Comparison of ENCODE assay signal across 11 mouse cellular contexts in the genomic region with DNA sequence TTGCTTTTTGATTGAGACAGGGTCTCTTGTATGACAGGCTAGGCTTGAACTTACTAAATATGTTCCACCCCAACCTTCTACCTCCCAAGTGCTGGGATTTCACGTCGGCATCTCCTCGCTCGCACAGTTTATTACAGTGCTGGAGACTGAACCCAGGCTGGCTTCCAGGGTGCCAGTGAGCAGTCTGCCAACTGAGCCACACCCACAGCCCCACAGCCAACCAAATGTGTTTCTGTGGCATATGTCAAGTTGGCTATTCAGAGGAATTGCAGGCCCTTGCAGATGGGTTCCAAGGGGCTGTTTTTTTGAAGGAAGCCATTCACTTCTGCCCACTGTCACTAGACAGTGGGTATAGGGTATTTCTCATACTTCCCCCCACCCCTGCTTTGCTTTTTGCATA. TPM values are rescaled to one million over a fixed set of nuclear protein-coding genes. Genes with fewer than 3 reads are reported as not detected.
DNase-seq lines count a peak whose midpoint lies in the region; ATAC-seq and TF ChIP-seq lines count a peak whose summit lies in the region.
"Had no signal": no experiment of that assay in that cellular context is flagged by ENCODE, and none has a peak within 500 bp of the region (broad histone marks: within the 10 kb centered on the region; RNA-seq: fewer than 3 reads in every experiment).

No protein-coding gene starts in this region.

- H3K4me2 ChIP-seq in midbrain, embryonic 14.5 days (ENCODE audit: low read length): no peak overlapping the region
- H3K4me2 ChIP-seq: embryonic facial prominence, embryonic 12.5 days; liver, embryonic 13.5 days had no signal

- 95% methylated on average over 4 of the region's 4 CpGs for WGBS in heart, embryonic 10.5 days
- 93% methylated on average over 4 of the region's 4 CpGs for whole genome bisulfite sequencing in midbrain, embryonic 14.5 days

- peak; percentile 67 to 74 for DNase-seq in heart, adult 18-20 months
- DNase-seq in heart, embryonic 10.5 days (ENCODE audit: low spot score): no peak
- peak; percentile 33 for DNase-seq in CD4-positive helper T cell, adult 2 months (ENCODE audit: low read depth, low spot score)
- peak; percentile 76 for DNase-seq in brain, embryonic 14.5 days (ENCODE audit: low read depth)
- DNase-seq in heart, postnatal 14 days: peak; percentile 33 to 51
- no peak for DNase-seq in midbrain, embryonic 14.5 days
- DNase-seq in ovary, adult 18-20 months (ENCODE audit: low spot score): no peak
- DNase-seq in embryo, embryonic 10.5 days (ENCODE audit: low spot score): no peak
- DNase-seq: kidney, adult 8-10 months; liver, embryonic 13.5 days had no signal

- H3K9me3 ChIP-seq in heart, embryonic 10.5 days: no peaks in the 10 kb centered on the region
- H3K9me3 ChIP-seq in midbrain, embryonic 14.5 days (ENCODE audit: control insufficient read depth, low read length): no peaks in the 10 kb centered on the region
- H3K9me3 ChIP-seq: embryonic facial prominence, embryonic 12.5 days; liver, embryonic 13.5 days had no signal

- no peak for ATAC-seq in midbrain, embryonic 14.5 days (ENCODE audit: low FRiP score, low TSS enrichment)

- intact Hi-C loops in heart, postnatal 14 days (cut with DNase I): no loop called here

- H3K27me3 ChIP-seq in heart, embryonic 10.5 days (ENCODE audit: insufficient read depth, poor library complexity, severe bottlenecking): no peaks in the 10 kb centered on the region
- H3K27me3 ChIP-seq in midbrain, embryonic 14.5 days (ENCODE audit: control insufficient read depth, insufficient read depth, low read length): no peaks in the 10 kb centered on the region
- H3K27me3 ChIP-seq: embryonic facial prominence, embryonic 12.5 days; liver, embryonic 13.5 days had no signal

- no peak overlapping the region for H3K27ac ChIP-seq in heart, embryonic 10.5 days
- no peak overlapping the region for H3K27ac ChIP-seq in midbrain, embryonic 14.5 days (replicated peaks; ENCODE audit: low read depth, low read length)
- H3K27ac ChIP-seq: embryonic facial prominence, embryonic 12.5 days; liver, embryonic 13.5 days had no signal

- TF ChIP-seq CTCF in brain, embryonic 14.5 days (IDR thresholded peaks at IDR 0.05; ENCODE audit: borderline replicate concordance, extremely low read depth, insufficient read depth, insufficient read length): no peak

- no peak overlapping the region for H3K9ac ChIP-seq in midbrain, embryonic 14.5 days (replicated peaks; ENCODE audit: low read length)
- H3K9ac ChIP-seq: embryonic facial prominence, embryonic 12.5 days; liver, embryonic 13.5 days had no signal

- peaks cover 25% of the 10 kb centered on the region for H3K36me3 ChIP-seq in heart, embryonic 10.5 days
- H3K36me3 ChIP-seq in midbrain, embryonic 14.5 days (ENCODE audit: control insufficient read depth, insufficient read depth, low read length): no peaks in the 10 kb centered on the region

- no peak for TF ChIP-seq POLR2A in brain, embryonic 14.5 days (IDR thresholded peaks at IDR 0.05; ENCODE audit: borderline replicate concordance, extremely low read depth, insufficient read depth, insufficient read length, poor library complexity, severe bottlenecking)

- H3K4me1 ChIP-seq in heart, embryonic 10.5 days: peaks cover 81% of the 10 kb centered on the region
- peaks cover 24% of the 10 kb centered on the region for H3K4me1 ChIP-seq in midbrain, embryonic 14.5 days (ENCODE audit: control insufficient read depth, insufficient read depth, low read length)

- H3K4me3 ChIP-seq in heart, embryonic 10.5 days: no peak overlapping the region
- H3K4me3 ChIP-seq in midbrain, embryonic 14.5 days (replicated peaks; ENCODE audit: low read depth, low read length): no peak overlapping the region
- H3K4me3 ChIP-seq: embryonic facial prominence, embryonic 12.5 days; liver, embryonic 13.5 days had no signal

RNA-seq across cellular contexts. Expression of gene Anxa6, which starts 7.3 kb away (rescaled TPM):
- total RNA-seq in heart, adult 18-20 months (2021): 100 to 1,000 TPM; 206 to 210 TPM
- polyA plus RNA-seq in heart, embryonic 10.5 days (2016; fragmentation: Nextera tagmentation; extraction: Ambion mirVana): 255 and 342 TPM in 2 replicates
- polyA plus RNA-seq in brain, embryonic 14.5 days (2012; rRNA removed): 33.2 and 47.6 TPM in 2 replicates
- 100 to 1,000 TPM; 252 to 259 TPM for total RNA-seq in heart, postnatal 14 days (2021)
- 14.3 and 38.3 TPM in 2 replicates for polyA plus RNA-seq in midbrain, embryonic 14.5 days (2014; fragmentation: Nextera tagmentation; extraction: Ambion mirVana)

RNA-seq across cellular contexts. Expression of gene Ccdc69, which starts 52.0 kb away (rescaled TPM):
- 1 to 10 TPM; 5.3 to 8.3 TPM for total RNA-seq in heart, adult 18-20 months (2021)
- polyA plus RNA-seq in heart, embryonic 10.5 days (2016; fragmentation: Nextera tagmentation; extraction: Ambion mirVana): 10.4 and 17.5 TPM in 2 replicates
- polyA plus RNA-seq in brain, embryonic 14.5 days (2012; rRNA removed): 0.23 and 0.34 TPM in 2 replicates
- 10 to 100 TPM; 11.9 to 12.8 TPM for total RNA-seq in heart, postnatal 14 days (2021)
- 0.14 and 0.26 TPM in 2 replicates for polyA plus RNA-seq in midbrain, embryonic 14.5 days (2014; fragmentation: Nextera tagmentation; extraction: Ambion mirVana)

Comparison
In these comparisons a context has a peak if more than half of its experiments do, and no peak if none do; other contexts are left out.
1. DNase-seq: peak in heart, adult 18-20 months (2 of 2), CD4-positive helper T cell, adult 2 months (single experiment), brain, embryonic 14.5 days (single experiment) and heart, postnatal 14 days (2 of 2); none in heart, embryonic 10.5 days (single experiment), midbrain, embryonic 14.5 days (single experiment), ovary, adult 18-20 months (single experiment) and embryo, embryonic 10.5 days (single experiment).